Mouse (Mus musculus) neutrophil, adult 5-6 weeks (primary cell): Measurements from ENCODE around the gene Rabggtb. TPM values are rescaled to one million over a fixed set of nuclear protein-coding genes. Genes with fewer than 3 reads are reported as not detected.
"Not testable (repeated sequence)": the region's sequence is repeated elsewhere in the genome, so short reads cannot be mapped to it uniquely, and the experiment has no call there.

Source experiments
- ATAC-seq: fragments of 151-379, 151-347 bp; 2 replicates; pipeline ENCODE4 v1.8.0; 2017; ENCODE audit warnings: mild to moderate bottlenecking, moderate TSS enrichment; ENCODE audit not compliant: insufficient number of reproducible peaks, poor library complexity, low FRiP score, severe bottlenecking; ENCODE audit errors: extremely low read depth
- total RNA-seq: library from RNA; stranded (forward); fragments of 200-1000 nt; gene quantifications from 2 replicates; pipeline ENCODE4 v1.2.3, GENCODE M21; 2017

Rabggtb gene
- total RNA-seq, 1 experiment from 2014 or later: 56.6 TPM

GRCm38 (mm10) chr3:153886296-153886695 lies 26.5 kb downstream of the Rabggtb start:
- no peak for ATAC-seq

DNA sequence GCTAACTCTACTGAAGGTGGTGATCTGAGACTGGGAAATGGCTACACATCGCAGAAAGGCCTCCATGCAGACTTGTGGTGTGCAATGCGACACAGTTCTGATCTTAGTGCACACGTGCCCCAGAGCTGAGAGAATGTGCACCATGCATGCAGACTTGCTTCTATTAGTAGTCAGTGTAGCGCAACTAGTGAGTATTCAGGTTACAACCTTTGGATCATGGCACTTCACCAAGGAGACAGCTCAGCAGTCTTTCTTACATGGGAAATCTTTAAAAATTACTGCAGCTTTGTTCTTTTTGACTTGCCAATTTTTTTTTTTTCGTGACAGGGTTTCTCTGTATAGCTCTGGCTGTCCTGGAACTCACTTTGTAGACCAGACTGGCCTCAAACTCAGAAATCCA lies 41.4 kb downstream of the Rabggtb start:
- ATAC-seq: no peak

DNA sequence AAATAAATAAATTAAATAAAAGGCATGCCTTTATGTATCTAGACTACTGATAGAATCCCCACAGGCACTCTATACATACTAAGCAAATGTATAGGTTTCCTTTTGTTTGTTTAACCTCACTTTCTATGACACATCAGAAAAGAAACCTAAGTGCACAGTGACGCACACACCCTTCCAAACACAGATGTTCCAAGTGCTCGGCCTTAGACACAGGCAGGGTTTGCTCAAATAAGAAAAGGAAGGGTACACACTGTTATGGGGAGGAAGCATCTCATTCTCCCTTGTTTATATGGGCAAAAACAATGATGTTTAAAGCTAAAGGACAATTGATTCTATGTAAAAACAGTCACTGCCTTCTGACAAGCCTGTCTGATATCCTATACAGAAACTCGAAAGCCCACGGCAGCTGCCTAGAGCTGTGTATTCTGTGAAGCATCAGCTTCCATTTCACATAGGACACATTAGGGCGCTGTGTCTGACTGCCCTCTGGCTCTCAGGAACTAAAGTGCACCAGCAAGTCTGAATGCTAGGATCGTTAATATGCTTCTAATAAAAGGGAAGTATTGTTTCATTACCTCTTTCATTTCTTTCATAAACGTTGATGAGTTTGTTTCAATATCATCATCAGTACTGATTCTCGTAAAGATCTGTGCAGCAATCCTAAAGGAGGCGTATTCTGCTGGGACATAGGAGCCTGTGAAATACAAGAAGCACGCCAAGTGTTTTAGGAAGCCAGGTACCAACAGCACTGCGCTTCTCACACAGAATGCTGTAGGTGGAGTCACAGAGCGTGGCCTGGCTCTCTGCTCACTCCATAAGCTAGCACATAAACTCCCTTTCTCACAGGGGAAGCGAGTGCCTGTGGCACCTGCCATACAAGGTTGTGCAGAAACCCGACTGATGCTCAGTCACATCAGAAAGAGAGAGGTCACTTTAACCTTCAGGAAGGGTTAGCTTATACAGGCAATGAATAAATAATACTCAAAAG lies 45.4 kb downstream of the Rabggtb start:
- no peak for ATAC-seq

GRCm38 (mm10) chr3:153864636-153865429 lies 48.0 kb downstream of the Rabggtb start:
- no peak for ATAC-seq

DNA sequence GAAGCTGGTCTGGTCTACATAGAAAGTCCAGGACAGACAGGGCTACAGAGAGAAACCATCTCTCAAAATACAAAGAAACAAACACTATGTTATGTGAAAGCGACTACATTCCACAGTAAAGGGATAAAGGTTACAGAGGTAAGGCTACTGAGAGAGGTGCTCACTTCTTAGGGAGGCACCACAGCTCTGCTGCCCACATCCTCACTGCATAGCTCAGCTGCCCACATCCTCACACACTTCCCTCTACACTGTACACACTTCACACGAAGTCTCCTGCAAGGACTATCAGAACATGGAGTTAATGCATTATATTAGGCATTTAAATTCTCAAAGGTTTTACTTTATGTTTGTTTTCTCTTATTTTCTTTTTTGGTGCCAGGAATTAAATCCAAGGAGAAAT lies 49.0 kb downstream of the Rabggtb start:
- ATAC-seq: no peak

DNA sequence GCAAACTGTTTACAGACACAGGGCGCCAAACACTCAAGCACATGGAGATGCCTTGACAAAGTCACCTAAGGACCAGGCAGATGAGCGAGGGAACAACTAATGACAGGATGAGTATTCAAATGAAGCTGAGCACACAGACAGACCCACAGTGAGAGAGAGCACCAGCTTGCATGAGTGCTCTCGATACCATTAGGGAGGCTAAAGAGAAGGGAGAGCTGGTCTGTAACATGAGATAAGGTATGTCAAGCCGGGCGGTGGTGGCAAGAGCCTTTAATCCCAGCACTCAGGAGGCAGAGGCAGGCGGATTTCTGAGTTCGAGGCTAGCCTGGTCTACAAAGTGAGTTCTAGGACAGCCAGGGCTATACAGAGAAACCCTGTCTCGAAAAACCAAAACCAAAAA lies 52.4 kb downstream of the Rabggtb start:
- ATAC-seq: not testable (repeated sequence)

DNA sequence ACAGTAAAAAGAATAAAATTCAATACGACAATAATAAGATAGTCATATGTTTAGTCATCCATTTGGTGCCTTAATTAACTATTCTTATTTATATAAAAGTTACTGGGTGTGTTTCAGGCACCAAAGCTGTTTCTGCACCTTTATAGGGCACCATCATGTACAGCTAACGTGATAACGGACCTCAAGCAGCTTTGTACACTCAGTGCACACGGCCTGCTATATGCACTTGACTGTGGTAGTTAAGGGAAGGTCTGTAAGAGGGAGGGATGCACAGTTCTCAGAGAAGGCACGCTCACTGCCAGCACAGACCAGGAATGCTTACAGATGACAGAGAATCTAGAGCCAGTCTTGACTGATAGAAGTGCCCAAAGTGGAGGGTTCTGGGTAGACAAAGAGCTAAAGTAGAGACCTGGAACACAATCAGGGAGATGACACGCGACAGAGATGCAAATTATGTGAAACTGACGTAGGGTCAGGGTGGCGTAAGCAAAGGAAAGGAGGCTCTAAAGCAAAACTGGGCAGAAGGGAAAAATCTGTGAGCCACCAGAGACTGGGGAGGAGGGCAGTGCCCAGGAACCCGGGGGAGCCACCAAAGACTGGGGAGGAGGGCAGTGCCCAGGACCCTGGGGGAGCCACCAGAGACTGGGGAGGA lies 54.3 kb downstream of the Rabggtb start:
- ATAC-seq: no peak

Other genes with a start within 250 kb of the Rabggtb start
- 6.8 and 9.2 TPM in 2 replicates for gene St6galnac3, start 187.8 kb downstream of the Rabggtb start, total RNA-seq
- not detected in 2 replicates for gene Asb17, start 68.8 kb downstream of the Rabggtb start, total RNA-seq
- 0.23 and 0.61 TPM in 2 replicates for gene Msh4, start 6.9 kb downstream of the Rabggtb start, total RNA-seq
- 157 and 170 TPM in 2 replicates for gene Acadm, start 31.6 kb upstream of the Rabggtb start, total RNA-seq
- not detected in 2 replicates for gene Slc44a5, start 60.4 kb upstream of the Rabggtb start, total RNA-seq